Mouse (Mus musculus) 3134 (cell line): Measurements from ENCODE around the gene Fbf1.

ENCODE experiments used
- DNase-seq: peaks from one replicate; pipeline ENCODE4 v3.0.0-alpha.2; 2011; ENCODE audit warnings: low spot score; ENCODE audit not compliant: insufficient read length; ENCODE audit errors: extremely low read depth

Gene Fbf1

DNA sequence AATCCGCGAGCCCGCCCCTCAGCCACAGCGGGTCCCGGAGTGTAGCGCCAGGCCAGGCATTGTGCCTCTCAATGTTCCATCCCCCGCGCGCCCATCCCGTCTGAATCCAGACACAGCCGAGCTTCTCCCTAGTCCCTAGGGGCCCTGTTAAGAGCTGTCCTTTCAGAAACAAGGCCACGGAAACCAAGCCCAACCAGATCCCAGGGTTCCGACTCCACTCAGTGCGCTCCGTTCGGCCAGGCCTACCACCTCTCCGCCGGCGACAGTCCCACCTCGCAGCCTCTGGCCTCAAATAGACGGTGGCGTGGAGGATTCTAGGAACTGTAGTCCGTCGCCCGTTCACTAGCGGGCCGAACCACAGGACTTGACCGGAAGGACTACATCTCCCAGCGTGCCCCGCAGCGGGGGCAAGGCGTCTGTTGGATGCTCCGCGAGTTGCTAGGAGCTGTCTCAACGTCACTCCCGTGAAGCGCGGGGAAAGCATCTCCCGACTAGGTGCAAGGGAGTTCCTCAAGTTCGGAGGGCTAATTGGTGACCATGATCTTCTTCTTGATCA, at the start of gene Fbf1:
Fbf1 (minus strand) TSS at position 283 of the 556 bp plus-strand sequence.
- DNase-seq: peak; percentile 95

DNA sequence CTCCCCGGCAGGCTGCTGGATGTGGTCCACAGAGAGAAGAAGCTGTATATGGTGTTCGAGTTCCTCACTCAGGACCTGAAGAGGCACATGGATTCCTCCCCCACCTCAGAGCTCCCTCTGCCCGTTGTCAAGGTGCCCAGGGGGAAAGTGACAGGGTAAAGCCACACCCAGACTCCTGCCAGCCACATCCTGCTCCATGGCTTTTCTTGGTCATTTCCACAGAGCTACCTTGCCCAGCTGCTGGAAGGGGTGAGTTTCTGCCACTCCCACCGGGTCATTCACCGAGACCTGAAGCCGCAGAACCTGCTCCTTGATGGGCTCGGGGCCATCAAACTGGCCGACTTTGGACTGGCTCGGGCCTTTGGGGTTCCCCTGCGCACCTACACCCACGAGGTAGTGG, 48.6 kb upstream of the Fbf1 start:
- no peak for DNase-seq

DNA sequence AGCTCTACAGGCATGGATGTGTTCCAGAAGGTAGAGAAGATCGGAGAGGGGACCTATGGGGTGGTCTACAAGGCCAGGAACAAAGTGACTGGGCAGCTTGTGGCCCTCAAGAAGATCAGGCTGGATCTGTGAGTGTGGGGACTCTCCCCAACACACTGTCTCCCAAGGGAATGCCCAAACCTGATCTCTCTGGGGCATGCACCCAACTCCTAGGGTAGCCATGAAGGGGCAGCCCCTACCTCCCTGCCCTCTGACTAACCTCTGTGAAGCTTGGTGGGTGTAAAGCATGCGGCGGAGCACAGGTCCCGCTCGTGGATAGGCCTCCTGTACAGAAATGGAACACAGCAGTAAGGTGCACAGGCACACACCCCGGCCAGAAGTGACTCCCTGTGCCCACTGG, 48.0 kb upstream of the Fbf1 start:
- no peak for DNase-seq

DNA sequence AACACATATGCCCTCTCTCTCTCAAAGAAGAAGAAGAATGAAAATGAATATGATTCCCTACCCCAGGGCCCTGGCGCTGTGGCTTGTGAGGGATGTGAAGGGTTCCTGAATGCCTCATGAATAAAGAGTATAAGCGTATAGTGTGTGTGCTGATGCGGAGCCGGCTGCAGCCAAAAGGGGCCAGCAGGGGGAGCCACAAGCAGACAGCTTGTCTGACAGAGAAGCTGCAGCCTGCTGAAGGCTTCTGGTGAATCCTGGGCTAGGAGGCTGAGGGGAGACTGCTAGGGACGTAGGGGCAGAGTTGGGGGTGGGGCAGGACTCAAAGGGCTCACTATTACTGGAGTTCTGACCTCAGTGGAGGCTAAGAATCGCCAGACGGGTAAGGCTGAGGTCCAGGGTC, 47.2 kb upstream of the Fbf1 start:
- no peak for DNase-seq

DNA sequence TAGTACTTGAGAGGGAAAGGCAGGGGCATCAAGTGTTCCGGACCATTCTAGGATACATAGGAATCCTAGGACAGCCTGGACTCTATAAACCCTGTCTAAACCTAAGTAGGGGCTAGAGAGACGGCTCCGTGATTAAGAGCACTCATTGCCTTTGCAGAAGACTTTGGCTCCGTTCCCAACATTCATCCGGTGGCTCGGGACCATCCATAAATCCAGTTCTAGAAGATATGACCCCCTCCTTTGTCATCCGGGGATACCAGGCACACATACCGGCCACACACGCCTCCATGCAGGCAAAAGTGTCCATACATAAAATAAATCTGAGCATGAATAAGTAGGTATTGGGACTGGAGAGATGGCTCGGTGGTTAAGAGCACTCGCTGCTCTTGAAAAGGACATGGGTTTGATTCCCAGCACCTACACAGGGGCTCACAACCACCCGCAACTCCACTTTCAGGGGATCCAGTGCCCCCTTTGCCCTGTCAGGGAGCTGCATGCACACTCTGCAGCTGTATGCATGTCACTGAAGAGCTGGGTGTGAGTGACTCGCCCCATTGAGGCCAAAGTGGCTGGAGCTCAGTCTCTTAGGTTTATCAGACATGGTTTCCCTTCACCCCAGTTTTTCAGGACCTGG, 46.0 kb upstream of the Fbf1 start:
- DNase-seq: no peak

DNA sequence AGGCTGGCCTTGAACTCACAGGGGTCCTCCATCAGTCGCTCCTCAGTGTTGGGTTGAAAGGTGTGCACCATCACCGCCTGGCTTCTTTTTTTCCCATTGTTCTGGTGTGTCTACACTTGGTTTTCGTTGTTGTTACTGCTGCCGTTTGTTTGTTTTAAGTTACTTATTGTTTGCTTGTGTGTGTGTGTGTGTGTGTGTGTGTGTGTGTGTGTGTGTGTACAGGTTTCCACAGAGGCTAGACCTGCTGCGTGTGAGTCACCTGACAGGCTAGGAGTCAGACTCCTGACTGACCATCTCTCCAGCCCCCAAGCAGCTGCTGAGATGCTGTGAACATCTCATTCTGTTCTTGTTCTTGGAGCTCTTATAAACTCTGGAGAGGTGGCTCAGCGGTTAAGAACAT, 44.9 kb upstream of the Fbf1 start:
- no peak for DNase-seq

DNA sequence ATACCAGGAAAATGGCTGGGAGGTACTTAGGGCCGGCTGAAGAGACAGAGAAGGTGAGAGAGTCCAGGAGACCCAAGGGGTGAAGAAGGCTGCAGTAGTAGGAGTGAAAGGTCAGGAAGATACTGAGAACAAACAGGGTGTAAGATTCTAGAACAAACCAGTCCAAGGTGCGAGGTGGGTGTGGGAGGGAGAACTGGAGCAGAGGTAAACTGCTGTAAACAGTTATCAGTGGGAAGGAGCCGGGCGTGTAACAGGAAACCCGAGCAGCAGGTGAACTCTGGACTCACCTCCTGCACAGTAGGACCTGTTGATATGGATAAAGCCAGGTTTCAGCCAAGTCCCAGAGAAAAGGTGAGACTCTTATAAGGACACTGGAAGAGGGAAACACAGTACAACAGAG, 42.7 kb upstream of the Fbf1 start:
- no peak for DNase-seq

DNA sequence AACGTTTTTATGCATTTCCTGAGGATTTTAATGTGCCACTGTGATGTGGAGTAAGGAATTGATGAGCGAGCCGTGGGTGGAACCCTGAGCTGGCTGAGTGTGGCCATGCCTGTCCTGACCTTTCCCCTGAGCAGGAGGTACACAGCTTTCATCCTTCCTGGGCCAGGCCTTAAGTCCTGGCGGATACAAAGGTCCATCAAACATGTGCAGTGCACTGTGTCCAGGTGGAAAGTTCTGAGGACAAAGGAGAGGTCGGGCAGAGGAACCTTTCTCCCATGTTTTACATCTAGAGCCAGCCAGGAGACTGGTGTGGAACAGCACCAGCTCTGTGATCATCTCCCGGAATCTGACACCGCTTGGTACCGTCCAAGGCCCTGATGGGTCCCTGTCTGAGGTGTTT, 41.3 kb upstream of the Fbf1 start:
- DNase-seq: no peak

DNA sequence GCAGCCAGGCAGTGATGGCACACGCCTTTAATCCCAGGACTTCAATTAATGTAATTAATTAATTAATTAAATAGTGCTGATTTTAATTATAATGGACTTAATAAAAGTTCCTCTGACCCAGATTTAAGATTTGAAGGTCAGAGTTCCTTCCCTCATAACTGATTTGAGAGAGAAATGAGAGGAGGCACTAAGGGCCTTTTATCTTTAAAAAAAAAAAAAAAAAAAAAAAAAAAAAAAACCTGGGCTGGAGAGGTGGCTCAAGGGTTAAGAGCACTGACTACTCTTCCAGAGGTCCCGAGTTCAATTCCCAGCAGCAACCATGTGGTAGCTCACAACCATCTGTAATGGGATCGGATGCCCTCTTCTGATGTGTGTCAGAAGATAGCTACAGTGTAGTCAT, 40.7 kb upstream of the Fbf1 start:
- no peak for DNase-seq

DNA sequence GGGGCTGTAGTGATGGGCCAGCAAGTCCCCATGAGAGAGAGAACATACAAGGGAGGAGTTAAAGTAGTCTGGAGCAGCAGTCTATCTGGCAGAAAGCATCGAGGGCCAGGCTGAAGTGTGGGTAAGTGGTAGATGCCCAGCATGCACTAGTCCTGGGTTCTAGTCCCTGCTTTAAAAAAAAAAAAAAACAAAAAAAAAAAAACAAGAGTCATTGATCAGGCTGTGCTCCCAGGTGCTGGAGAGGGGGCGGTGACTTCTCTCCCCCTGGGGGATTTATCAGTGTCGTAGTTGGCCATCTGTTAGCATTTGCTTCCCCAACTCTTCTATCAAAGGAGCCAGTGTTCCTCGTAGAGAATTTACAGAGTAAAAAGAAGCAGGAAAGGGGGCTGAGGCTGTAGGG, 38.7 kb upstream of the Fbf1 start:
- no peak for DNase-seq

DNA sequence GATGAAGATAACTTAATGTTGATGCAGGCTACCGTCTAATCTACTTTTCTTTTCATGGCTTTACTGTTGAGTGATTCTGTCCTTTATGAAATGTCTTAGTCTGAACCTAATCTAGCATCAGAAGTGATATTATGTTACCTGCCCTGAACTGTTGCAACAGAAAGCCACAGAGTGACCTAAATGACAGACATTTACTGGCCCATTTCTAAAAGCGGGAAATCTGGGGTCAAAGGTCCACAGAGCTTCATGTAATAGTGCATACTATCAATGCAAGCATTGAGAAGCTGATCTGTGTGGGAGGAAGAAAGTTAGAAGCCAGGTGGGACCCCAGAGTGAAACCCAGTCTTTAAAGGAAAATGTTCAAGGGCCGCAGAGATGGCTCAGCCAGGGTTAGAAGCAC, 35.2 kb upstream of the Fbf1 start:
- DNase-seq: no peak

DNA sequence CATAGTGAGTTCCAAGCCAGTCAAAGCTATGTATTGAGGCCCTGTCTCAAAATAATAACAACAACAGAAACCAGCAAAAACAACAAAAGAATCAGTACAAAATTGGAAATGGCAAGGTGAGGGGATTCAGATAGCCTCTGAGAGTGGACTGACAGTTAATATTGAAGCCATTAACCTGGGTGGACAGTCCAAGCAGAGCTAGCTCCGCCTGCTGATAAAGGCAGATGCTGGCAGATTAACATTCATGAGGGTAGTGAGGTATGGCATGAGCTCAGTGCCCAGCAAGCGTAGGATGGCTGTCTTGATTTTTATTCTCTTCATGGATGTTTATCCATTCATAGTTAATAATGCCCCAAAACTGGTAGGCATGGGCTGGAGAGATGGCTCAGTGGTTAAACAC, 33.2 kb upstream of the Fbf1 start:
- DNase-seq: no peak

DNA sequence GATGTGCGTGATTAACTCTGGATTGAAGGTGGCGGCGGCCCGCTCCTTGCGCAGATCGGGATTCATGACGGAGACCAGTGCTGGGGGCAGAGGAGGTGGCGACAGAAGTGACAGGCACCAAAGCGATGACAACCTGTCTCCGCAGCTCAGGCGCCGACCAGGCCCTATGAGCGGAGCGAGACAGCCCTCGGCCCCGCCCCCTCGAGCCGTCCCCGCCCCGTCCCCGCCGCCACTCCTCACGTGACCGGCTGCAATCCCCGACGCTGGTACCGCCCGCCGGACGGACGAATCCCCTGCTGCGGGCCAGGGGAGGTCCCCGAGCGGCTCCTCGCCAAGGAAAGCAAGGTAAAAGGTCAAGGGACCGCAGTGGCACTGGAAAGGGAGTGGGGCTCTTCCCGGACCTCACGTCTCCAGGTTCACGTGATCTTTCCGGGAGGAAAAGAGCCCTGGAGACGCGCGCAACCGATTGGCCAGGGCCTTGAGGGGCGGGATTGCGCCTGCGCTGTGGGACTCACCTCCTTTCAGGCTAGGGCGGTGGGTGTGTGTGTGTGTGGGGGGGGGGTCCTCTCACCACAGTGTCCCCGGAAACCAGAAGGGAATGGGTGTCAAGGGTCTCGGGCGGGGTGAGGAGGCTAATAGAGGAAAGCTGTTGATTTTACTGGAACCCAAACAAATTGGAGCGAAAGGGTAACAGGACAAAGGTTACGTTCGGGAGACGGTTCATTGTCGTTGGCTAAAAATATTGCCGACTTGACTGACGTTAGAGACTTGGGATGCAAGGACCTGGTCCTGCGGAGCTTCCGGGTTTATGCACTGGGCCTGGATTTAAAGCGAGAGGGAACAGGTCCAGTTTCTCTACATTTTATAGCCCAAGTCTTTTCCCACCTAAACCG, 30.9 kb upstream of the Fbf1 start, which contains the start of the genes Ten1 and Acox1:
Ten1 (plus strand) TSS at position 217 of the 893 bp plus-strand sequence.
Acox1 (minus strand) TSS at position 407 of the 893 bp plus-strand sequence.
- DNase-seq: peak; percentile 96

DNA sequence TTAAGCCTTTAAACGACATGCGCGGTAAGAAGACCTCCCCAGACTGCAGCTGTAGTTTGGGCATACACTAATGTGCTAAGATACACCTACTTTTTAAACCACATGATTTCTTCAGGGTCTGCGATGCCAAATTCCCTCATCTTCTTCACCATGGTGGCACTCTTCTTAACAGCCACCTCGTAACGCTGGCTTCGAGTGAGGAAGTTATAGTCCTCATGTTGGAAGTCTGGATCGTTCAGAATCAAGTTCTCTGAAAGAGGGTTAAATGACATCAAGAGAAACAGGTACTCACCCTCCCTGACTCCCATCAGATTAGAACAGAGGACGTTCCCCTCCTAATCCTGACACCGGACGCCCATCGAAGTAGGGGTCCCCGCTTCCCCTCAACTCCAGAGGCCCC, 30.2 kb upstream of the Fbf1 start:
- no peak for DNase-seq

DNA sequence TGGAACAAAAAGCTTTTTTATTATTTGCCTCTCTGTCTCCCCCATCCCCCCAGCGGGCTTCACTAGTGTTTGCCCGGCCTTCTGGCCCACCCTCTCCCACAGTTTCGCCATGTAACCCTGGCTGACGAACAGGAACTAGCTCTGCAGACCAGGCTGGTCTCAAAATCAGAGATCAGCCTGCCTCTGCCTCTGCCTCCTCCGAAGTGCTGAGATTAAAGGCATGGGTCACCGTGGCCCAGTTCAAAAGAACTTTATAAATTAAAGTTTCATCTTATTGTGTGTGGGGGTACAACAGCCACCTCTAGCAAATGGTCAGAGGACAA, 29.6 kb upstream of the Fbf1 start:
- no peak for DNase-seq

DNA sequence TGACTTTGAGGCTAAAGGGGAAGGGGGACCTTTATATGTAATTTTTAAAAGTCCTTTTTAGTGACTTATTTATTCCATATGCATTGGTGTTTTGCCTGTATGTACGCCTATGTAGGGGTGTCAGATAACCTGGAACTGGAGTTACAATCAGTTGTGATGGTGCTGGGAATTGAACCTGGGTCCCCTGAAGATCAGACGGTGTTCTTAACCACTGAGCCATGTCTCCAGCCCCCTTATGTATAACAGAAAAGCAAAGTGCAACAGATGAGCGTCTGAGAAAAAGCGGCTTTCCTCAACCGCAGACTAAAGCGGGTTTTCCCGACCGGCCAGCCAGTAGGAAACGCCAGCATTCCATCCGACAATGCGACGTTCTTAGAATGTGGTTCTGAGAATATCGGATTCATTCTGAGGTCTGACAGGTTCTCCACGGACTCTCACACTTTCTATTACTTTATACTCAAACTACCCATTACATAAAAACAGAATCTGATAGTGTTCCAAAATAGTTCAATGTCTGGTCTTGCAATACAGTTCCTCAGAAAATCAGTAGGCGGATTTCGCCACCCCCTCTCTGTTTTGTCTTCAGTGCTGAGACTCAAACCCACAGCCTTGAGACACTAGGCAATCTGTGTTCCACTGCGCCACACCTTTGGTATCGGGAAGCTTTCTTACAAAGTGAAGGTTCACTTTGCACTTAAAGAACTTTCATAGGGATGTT, 29.1 kb upstream of the Fbf1 start:
- DNase-seq: no peak

DNA sequence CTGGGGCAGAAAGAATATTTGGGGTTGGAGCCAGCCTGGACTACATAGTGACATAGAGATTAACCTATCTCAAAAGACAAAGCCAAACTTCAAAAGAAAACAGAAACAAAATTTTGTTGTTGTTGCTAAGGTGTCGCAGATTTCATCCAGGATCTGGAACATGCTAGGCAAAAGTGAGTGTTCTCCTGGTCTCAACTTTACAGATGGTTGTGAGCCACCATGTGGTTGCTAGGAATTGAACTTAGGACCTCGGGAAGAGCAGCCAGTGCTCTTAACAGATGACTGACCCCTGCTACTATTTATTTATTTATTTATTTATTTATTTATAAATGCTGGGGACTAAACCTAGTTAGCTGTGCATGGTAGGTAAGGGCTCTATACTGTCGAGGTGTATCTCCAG, 28.4 kb upstream of the Fbf1 start:
- DNase-seq: no peak

DNA sequence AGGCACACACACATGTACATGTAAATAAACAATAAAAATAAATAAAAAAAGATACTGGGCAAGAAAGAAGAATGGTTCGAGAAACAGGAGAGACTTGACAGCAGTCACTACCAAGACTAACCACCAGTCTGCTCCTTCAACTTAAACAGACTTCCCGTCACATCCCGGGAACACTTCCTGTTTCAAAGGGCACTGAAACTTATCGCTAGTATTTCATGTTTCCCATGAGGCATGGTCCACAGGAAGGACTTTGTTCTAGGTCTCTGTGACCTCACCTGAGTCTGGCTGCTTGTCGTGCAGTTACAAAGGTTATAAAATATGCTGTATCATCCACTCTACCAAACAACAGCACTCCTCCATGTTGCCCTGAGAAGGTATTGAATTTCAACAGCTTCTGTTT, 27.3 kb upstream of the Fbf1 start:
- no peak for DNase-seq

DNA sequence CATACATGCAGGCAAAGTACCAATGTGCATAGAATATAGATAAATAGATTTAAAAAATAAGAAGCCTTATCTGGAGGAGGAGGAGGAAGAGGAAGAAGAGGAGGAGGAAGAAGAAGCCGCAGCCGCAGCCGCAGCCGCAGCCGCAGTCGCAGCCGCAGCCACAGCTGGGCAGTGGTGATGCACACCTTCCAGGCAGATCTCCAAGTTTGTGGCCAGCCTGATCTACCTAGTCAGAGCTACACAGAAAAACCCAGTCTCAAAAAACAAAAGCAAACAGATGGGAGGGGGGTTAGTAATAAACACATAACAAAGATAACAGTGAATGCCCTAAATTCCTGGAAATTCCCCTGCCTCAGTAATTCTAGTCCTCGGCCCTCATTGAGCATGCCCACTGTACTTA, 26.7 kb upstream of the Fbf1 start:
- DNase-seq: peak; percentile 46

DNA sequence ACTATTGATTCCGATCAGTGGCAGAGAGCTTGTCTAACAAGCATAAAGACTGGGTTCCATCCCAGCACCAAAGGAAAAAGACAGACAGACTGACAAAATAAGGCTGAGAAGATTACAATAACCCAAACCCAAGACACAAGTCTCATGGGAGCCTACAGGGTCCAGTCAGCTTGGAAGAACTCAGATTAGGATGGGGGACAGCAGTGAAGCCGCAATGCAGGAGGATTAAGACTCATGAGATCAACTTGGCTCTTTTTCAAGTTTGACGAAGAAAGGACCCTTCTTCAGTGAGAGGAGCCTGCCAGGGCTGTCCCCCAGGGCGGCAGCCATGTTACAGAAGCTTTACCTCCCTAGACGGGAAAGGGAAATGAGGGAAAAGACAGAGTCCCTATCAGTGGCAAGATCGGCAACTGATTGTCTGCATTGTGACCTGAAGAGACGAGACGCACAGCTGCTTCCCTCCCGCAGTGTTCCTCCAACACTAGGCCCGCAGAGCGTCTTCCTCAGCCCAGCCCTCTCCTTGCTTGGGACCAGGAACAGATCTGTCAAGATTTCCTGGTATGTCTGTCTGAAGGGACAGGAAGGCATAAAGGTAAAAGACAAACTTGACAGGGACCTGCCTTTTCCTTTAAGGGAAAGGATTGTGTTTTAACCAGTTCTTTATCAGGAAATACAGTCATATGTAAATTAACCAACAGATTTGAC, 19.4 kb upstream of the Fbf1 start:
- no peak for DNase-seq

DNA sequence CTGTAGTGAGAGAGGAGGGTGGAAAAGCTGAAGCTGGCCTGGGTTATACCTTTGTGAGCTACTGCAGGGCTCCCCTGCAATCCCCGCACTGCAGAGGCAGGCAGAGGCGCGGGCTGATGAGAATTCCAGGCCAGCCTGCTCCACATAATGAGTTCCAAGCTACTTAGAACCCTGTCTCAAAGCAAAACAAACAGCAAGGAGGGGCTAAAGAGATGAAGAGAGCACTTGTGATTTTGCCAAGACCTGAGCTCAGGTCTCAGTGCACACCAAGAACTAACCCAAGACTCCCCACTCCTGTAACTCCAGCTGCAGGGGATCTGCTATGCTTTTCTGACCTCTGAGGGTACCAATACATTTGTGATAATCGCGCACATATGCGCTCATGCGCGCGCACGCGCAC, 18.4 kb upstream of the Fbf1 start:
- no peak for DNase-seq
